Mouse (Mus musculus): ENCODE measurements around the gene Mthfd1l. TPM values are rescaled to one million over a fixed set of nuclear protein-coding genes. Genes with fewer than 3 reads are reported as not detected.

The Mthfd1l gene
- total and polyA plus RNA-seq, 2 experiments from 2014 or later: 2.8 to 3.0 TPM

- no peak overlapping the region for H3K4me2 ChIP-seq (ENCODE audit: low read depth, low read length)
- TF ChIP-seq CTCF (IDR thresholded peaks at IDR 0.05; ENCODE audit: low read depth): no peak
- TF ChIP-seq EP300 (IDR thresholded peaks at IDR 0.05; ENCODE audit: low read depth): no peak
- no peak for DNase-seq (ENCODE audit: low spot score)
- no peak overlapping the region for H3K9ac ChIP-seq (replicated peaks; ENCODE audit: low read depth, low read length)
- H3K27ac ChIP-seq (ENCODE audit: low read depth): no peak overlapping the region
- H3K27me3 ChIP-seq (ENCODE audit: control insufficient read depth, insufficient read depth, low read length): no peaks in the 10 kb centered on the region
- ATAC-seq (ENCODE audit: insufficient read depth, low read depth): no peak
- no peaks in the 10 kb centered on the region for H3K4me1 ChIP-seq (ENCODE audit: control insufficient read depth, insufficient read depth)
- no peak overlapping the region for H3K4me3 ChIP-seq (ENCODE audit: low read depth, low read length)
- H3K36me3 ChIP-seq (replicated peaks; ENCODE audit: control insufficient read depth, insufficient read depth, low read length): 0 out of 2 replicates have a peak, but pooled peaks cover 3% of the 10 kb centered on the region
- 71% methylated on average over 7 of the region's 7 CpGs for WGBS
- no peaks in the 10 kb centered on the region for H3K9me3 ChIP-seq (replicated peaks; ENCODE audit: control insufficient read depth, low read length)
Measured at GRCm38 (mm10) chr10:4085363-4086141, 112.6 kb downstream of the Mthfd1l start.

GRCm38 (mm10) chr10:4087563-4087962 lies 114.6 kb downstream of the Mthfd1l start:
- H3K9ac ChIP-seq (replicated peaks; ENCODE audit: low read depth, low read length): no peak overlapping the region
- H3K27me3 ChIP-seq (ENCODE audit: control insufficient read depth, insufficient read depth, low read length): no peaks in the 10 kb centered on the region
- 0 out of 2 replicates have a peak, but pooled peaks cover 3% of the 10 kb centered on the region for H3K36me3 ChIP-seq (replicated peaks; ENCODE audit: control insufficient read depth, insufficient read depth, low read length)
- DNase-seq (ENCODE audit: low spot score) (no peak), ATAC-seq (ENCODE audit: insufficient read depth, low read depth) (no peak)
- no peaks in the 10 kb centered on the region for H3K9me3 ChIP-seq (replicated peaks; ENCODE audit: control insufficient read depth, low read length)
- TF ChIP-seq EP300 (IDR thresholded peaks at IDR 0.05; ENCODE audit: low read depth): no peak
- TF ChIP-seq CTCF (IDR thresholded peaks at IDR 0.05; ENCODE audit: low read depth): no peak
- no peak overlapping the region for H3K27ac ChIP-seq (ENCODE audit: low read depth)
- H3K4me3 ChIP-seq (ENCODE audit: low read depth, low read length): no peak overlapping the region
- H3K4me1 ChIP-seq (ENCODE audit: control insufficient read depth, insufficient read depth): no peaks in the 10 kb centered on the region
- H3K4me2 ChIP-seq (ENCODE audit: low read depth, low read length): no peak overlapping the region
- 90% methylated on average over 3 of the region's 3 CpGs for WGBS

- H3K36me3 ChIP-seq (replicated peaks; ENCODE audit: control insufficient read depth, insufficient read depth, low read length): 0 out of 2 replicates have a peak, but pooled peaks cover 2% of the 10 kb centered on the region
- H3K9me3 ChIP-seq (replicated peaks; ENCODE audit: control insufficient read depth, low read length): no peaks in the 10 kb centered on the region
- no peak overlapping the region for H3K9ac ChIP-seq (replicated peaks; ENCODE audit: low read depth, low read length)
- TF ChIP-seq EP300 (IDR thresholded peaks at IDR 0.05; ENCODE audit: low read depth) (no peak), CTCF (IDR thresholded peaks at IDR 0.05; ENCODE audit: low read depth) (peak; percentile 65)
- no peaks in the 10 kb centered on the region for H3K4me1 ChIP-seq (ENCODE audit: control insufficient read depth, insufficient read depth)
- DNase-seq (ENCODE audit: low spot score): no peak
- no peak overlapping the region for H3K27ac ChIP-seq (ENCODE audit: low read depth)
- no peak for ATAC-seq (ENCODE audit: insufficient read depth, low read depth)
- H3K4me3 ChIP-seq (ENCODE audit: low read depth, low read length): no peak overlapping the region
- H3K27me3 ChIP-seq (ENCODE audit: control insufficient read depth, insufficient read depth, low read length): no peaks in the 10 kb centered on the region
- WGBS: 66% methylated on average over 7 of the region's 7 CpGs
- no peak overlapping the region for H3K4me2 ChIP-seq (ENCODE audit: low read depth, low read length)
Measured at GRCm38 (mm10) chr10:4088744-4089414, 116.0 kb downstream of the Mthfd1l start.

- Histone ChIP-seq H3K4me2 (ENCODE audit: low read depth, low read length) (no peak overlapping the region), H3K9ac (replicated peaks; ENCODE audit: low read depth, low read length) (no peak overlapping the region), H3K4me3 (ENCODE audit: low read depth, low read length) (no peak overlapping the region), H3K36me3 (replicated peaks; ENCODE audit: control insufficient read depth, insufficient read depth, low read length) (no peaks in the 10 kb centered on the region), H3K27ac (ENCODE audit: low read depth) (no peak overlapping the region), H3K27me3 (ENCODE audit: control insufficient read depth, insufficient read depth, low read length) (no peaks in the 10 kb centered on the region), H3K4me1 (ENCODE audit: control insufficient read depth, insufficient read depth) (no peaks in the 10 kb centered on the region), H3K9me3 (replicated peaks; ENCODE audit: control insufficient read depth, low read length) (no peaks in the 10 kb centered on the region)
- DNase-seq (ENCODE audit: low spot score): no peak
- WGBS: 92% methylated on average over 15 of the region's 15 CpGs
- no peak for ATAC-seq (ENCODE audit: insufficient read depth, low read depth)
- TF ChIP-seq CTCF (IDR thresholded peaks at IDR 0.05; ENCODE audit: low read depth): no peak
- TF ChIP-seq EP300 (IDR thresholded peaks at IDR 0.05; ENCODE audit: low read depth): no peak
Measured at GRCm38 (mm10) chr10:4089885-4090284, 117.0 kb downstream of the Mthfd1l start.

GRCm38 (mm10) chr10:4092990-4093389 lies 120.1 kb downstream of the Mthfd1l start:
- Histone ChIP-seq H3K9ac (replicated peaks; ENCODE audit: low read depth, low read length) (no peak overlapping the region), H3K4me3 (ENCODE audit: low read depth, low read length) (no peak overlapping the region), H3K27me3 (ENCODE audit: control insufficient read depth, insufficient read depth, low read length) (no peaks in the 10 kb centered on the region), H3K36me3 (replicated peaks; ENCODE audit: control insufficient read depth, insufficient read depth, low read length) (no peaks in the 10 kb centered on the region), H3K9me3 (replicated peaks; ENCODE audit: control insufficient read depth, low read length) (no peaks in the 10 kb centered on the region), H3K4me2 (ENCODE audit: low read depth, low read length) (no peak overlapping the region), H3K27ac (ENCODE audit: low read depth) (no peak overlapping the region), H3K4me1 (ENCODE audit: control insufficient read depth, insufficient read depth) (no peaks in the 10 kb centered on the region)
- no peak for TF ChIP-seq CTCF (IDR thresholded peaks at IDR 0.05; ENCODE audit: low read depth)
- no peak for TF ChIP-seq EP300 (IDR thresholded peaks at IDR 0.05; ENCODE audit: low read depth)
- ATAC-seq (ENCODE audit: insufficient read depth, low read depth) (no peak), DNase-seq (ENCODE audit: low spot score) (no peak)
- WGBS: 89% methylated on average over 8 of the region's 8 CpGs
